Mouse (Mus musculus): ENCODE results near the gene Sirt2.

GRCm38 (mm10) chr7:28733211-28733610 is 33.3 kb upstream of the Sirt2 start:
- TF ChIP-seq CTCF (IDR thresholded peaks at IDR 0.05; ENCODE audit: low read depth, low read length) (no peak), GATA1 (IDR thresholded peaks at IDR 0.05; ENCODE audit: borderline replicate concordance, low read length) (no peak), TAL1 (conservative IDR thresholded peaks at IDR 0.05; ENCODE audit: low read depth, low read length) (no peak), POLR2AphosphoS5 (IDR thresholded peaks at IDR 0.05; ENCODE audit: insufficient replicate concordance, low read depth, low read length) (no peak)

Data from G1E (cell line).